Mouse (Mus musculus): ENCODE data around the gene A730015C16Rik.
A peak's percentile ranks its signal among the peaks of the same experiment; 100 is the strongest.

Gene A730015C16Rik

GRCm38 (mm10) chr4:108848505-108848848, at the start of gene A730015C16Rik:
Gene A730015C16Rik (minus strand): TSS chr4:108848619.
- DNase-seq, result peak; percentile 22

GRCm38 (mm10) chr4:108890876-108891275, 42.5 kb upstream of the A730015C16Rik start:
- DNase-seq, result no peak

- no peak for DNase-seq
These were observed 39.0 kb upstream of the A730015C16Rik start for GRCm38 (mm10) chr4:108887456-108887855.

- no peak for DNase-seq
These were observed 35.4 kb upstream of the A730015C16Rik start for GRCm38 (mm10) chr4:108883815-108884214.

- peak; percentile 9 for DNase-seq
These were observed 30.8 kb upstream of the A730015C16Rik start, which contains the start of gene Rab3b for GRCm38 (mm10) chr4:108878963-108879822. Gene Rab3b (plus strand): TSS chr4:108879063.

- no peak for DNase-seq
These were observed 29.5 kb upstream of the A730015C16Rik start for GRCm38 (mm10) chr4:108877901-108878300.

- DNase-seq, result no peak
These were observed 25.3 kb upstream of the A730015C16Rik start for GRCm38 (mm10) chr4:108873746-108874145.

GRCm38 (mm10) chr4:108869730-108870374, 21.4 kb upstream of the A730015C16Rik start:
- peak; percentile 77 for DNase-seq

GRCm38 (mm10) chr4:108866806-108867205, 18.4 kb upstream of the A730015C16Rik start:
- DNase-seq, result no peak

GRCm38 (mm10) chr4:108847715-108848504, 509 bp downstream of the A730015C16Rik start, which contains the start of gene Kti12:
Gene Kti12 (plus strand): TSS chr4:108847785.
- peak; percentile 73 for DNase-seq

- DNase-seq, result no peak
These were observed 2.4 kb downstream of the A730015C16Rik start for GRCm38 (mm10) chr4:108845824-108846569.

- no peak for DNase-seq
These were observed 5.1 kb downstream of the A730015C16Rik start for GRCm38 (mm10) chr4:108843336-108843735.

GRCm38 (mm10) chr4:108841920-108842578, 6.4 kb downstream of the A730015C16Rik start:
- DNase-seq, result no peak

GRCm38 (mm10) chr4:108838031-108838430, 10.4 kb downstream of the A730015C16Rik start:
- peak; percentile 27 for DNase-seq

- no peak for DNase-seq
These were observed 12.9 kb downstream of the A730015C16Rik start for GRCm38 (mm10) chr4:108835496-108835895.

GRCm38 (mm10) chr4:108834971-108835311, 13.5 kb downstream of the A730015C16Rik start:
- peak; percentile 39 for DNase-seq

- DNase-seq, result peak; percentile 75
These were observed 14.1 kb downstream of the A730015C16Rik start, which contains the start of gene Txndc12 for GRCm38 (mm10) chr4:108834115-108834970. Gene Txndc12 (plus strand): TSS chr4:108834601.

- no peak for DNase-seq
These were observed 14.6 kb downstream of the A730015C16Rik start for GRCm38 (mm10) chr4:108833828-108834114.

- peak; percentile 88 for DNase-seq
These were observed 15.2 kb downstream of the A730015C16Rik start, which contains the start of gene Btf3l4 for GRCm38 (mm10) chr4:108832916-108833827. Gene Btf3l4 (minus strand): TSS chr4:108833614.

- no peak for DNase-seq
These were observed 17.7 kb downstream of the A730015C16Rik start for GRCm38 (mm10) chr4:108830698-108831097.
